Mouse (Mus musculus): ENCODE data around the gene Pou3f3.

DNA sequence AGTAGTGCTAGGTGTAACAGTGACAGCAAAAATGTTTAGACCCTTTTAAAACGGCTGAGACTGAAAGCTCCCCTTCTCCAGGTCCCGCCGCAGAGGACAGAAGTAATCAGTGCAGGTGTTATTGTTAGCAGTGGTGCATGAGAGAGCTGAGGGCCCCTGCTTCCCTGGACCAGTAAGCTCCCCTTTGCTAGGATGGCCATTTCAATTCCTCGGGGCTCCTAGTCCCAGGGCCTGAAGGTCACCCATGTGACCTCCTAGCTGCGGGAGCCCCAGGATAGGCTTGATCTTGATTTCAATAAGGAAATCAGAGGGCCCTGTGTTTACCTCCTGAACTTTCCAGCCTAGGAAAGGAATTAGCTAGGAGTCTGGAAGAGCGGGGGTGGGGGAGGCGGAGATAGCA, 7.9 kb downstream of the Pou3f3 start:
- TF ChIP-seq GATA1 (IDR thresholded peaks at IDR 0.05; ENCODE audit: low read length) (no peak), TAL1 (IDR thresholded peaks at IDR 0.05; ENCODE audit: low read length) (no peak)
